Mouse (Mus musculus): ENCODE results near the gene Tymp. TPM values are rescaled to one million over a fixed set of nuclear protein-coding genes. Genes with fewer than 3 reads are reported as not detected.

The Tymp gene
- polyA plus RNA-seq, 1 experiment from 2014 or later: 3.0 TPM

GRCm38 (mm10) chr15:89363051-89363450, 13.8 kb downstream of the Tymp start:
- ATAC-seq: no peak
- Histone ChIP-seq H3K4me2 (ENCODE audit: low read length) (no peak overlapping the region), H3K4me1 (ENCODE audit: control insufficient read depth, insufficient read depth, low read length) (peaks cover 3% of the 10 kb centered on the region), H3K9me3 (replicated peaks; ENCODE audit: control insufficient read depth, low read length, poor library complexity, severe bottlenecking) (no peaks in the 10 kb centered on the region), H3K9ac (ENCODE audit: low read depth, low read length) (no peak overlapping the region), H3K27ac (ENCODE audit: low read length) (no peak overlapping the region), H3K36me3 (ENCODE audit: control insufficient read depth, insufficient read depth, low read length) (peaks cover 32% of the 10 kb centered on the region), H3K27me3 (ENCODE audit: control insufficient read depth, insufficient read depth, low read depth, low read length) (no peaks in the 10 kb centered on the region), H3K4me3 (ENCODE audit: low read depth, low read length) (no peak overlapping the region)
- 92% methylated on average over 7 of the region's 7 CpGs for WGBS

GRCm38 (mm10) chr15:89358784-89359183, 18.1 kb downstream of the Tymp start:
- H3K27me3 ChIP-seq (ENCODE audit: control insufficient read depth, insufficient read depth, low read depth, low read length): no peaks in the 10 kb centered on the region
- no peaks in the 10 kb centered on the region for H3K9me3 ChIP-seq (replicated peaks; ENCODE audit: control insufficient read depth, low read length, poor library complexity, severe bottlenecking)
- 86% methylated on average over 3 of the region's 3 CpGs for WGBS
- H3K4me3 ChIP-seq (ENCODE audit: low read depth, low read length): no peak overlapping the region
- H3K27ac ChIP-seq (ENCODE audit: low read length): no peak overlapping the region
- no peak overlapping the region for H3K9ac ChIP-seq (ENCODE audit: low read depth, low read length)
- H3K4me2 ChIP-seq (ENCODE audit: low read length): no peak overlapping the region
- H3K36me3 ChIP-seq (ENCODE audit: control insufficient read depth, insufficient read depth, low read length): peaks cover 16% of the 10 kb centered on the region
- H3K4me1 ChIP-seq (ENCODE audit: control insufficient read depth, insufficient read depth, low read length): peaks cover 29% of the 10 kb centered on the region
- no peak for ATAC-seq

DNA sequence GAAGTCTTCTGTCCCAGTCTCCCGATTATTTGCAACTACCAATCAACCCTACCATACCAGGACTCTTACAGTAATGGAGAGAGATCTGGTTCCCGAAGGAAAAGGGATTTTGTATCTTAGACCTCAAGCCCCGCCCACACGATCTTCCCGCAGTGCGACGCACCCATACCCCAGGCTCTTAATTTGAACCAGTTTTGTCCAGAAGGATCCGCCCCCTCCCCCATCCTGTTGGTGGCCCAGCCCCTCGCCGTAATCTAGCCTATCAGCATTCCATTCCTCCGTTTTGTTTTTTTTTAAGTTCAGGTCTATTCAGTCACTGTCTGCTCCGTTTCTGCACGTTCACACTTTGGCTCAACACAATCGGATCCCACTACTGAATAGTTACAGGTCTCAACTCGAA, 20.5 kb downstream of the Tymp start:
- peaks cover 29% of the 10 kb centered on the region for H3K4me1 ChIP-seq (ENCODE audit: control insufficient read depth, insufficient read depth, low read length)
- no peaks in the 10 kb centered on the region for H3K27me3 ChIP-seq (ENCODE audit: control insufficient read depth, insufficient read depth, low read depth, low read length)
- peak overlapping the region; percentile 86 for H3K4me2 ChIP-seq (ENCODE audit: low read length)
- ATAC-seq: 0 out of 2 replicates have a peak, but pooled peaks have one; percentile 13
- H3K9ac ChIP-seq (ENCODE audit: low read depth, low read length): peak overlapping the region; percentile 76
- peak overlapping the region; percentile 75 for H3K27ac ChIP-seq (ENCODE audit: low read length)
- peaks cover 20% of the 10 kb centered on the region; the same call in 1 of the 2 replicates for H3K36me3 ChIP-seq (ENCODE audit: control insufficient read depth, insufficient read depth, low read length)
- H3K4me3 ChIP-seq (ENCODE audit: low read depth, low read length): peak overlapping the region; percentile 77
- under 1% methylated on average over 15 of the region's 15 CpGs for WGBS
- no peaks in the 10 kb centered on the region for H3K9me3 ChIP-seq (replicated peaks; ENCODE audit: control insufficient read depth, low read length, poor library complexity, severe bottlenecking)

DNA sequence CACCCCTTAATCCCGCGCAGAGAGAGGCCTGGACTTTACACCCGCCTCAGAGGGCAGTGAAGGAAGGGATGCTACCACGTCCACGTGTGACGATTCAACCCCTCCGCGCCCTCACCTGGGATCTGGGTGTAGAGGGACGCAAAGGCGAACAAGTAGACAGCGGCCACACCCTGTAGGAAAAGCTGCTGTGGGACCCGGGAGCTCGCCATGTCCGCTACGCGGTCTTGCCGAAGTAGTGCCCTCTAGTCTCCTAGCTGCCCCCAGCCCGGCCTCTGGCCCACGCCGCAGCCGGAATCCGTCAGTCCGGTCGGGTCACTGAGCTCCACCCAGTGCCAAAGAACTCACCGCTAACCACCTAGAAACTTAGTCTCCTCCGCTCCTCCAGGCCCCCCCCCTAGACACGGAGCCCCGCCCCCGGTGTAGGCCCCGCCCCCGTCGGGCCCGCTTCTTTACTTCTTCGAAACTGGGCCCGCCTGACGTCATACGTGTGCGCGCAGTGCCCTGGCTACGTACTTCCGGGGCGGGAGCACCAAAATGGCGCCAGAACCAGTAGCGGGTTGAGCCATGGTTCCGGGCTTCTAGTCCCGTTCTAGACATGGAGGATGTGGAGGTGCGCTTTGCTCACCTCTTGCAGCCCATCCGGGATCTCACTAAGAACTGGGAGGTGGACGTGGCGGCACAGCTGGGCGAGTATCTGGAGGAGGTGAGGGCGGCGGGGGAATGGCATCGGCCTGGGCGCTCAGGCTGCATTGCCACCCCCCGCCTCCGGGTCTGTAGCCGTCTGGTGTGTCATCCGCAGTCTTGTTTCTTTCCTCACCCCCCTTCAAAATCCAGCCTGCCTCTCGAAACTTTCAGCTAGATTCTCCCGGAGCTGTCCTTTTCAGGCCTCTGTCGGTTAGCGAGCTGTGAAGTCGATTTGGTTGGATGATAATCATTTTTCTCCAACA, 21.3 kb downstream of the Tymp start, which contains the start of the genes Lmf2 and Ncaph2:
Lmf2 (minus strand) TSS at position 419 of the 947 bp plus-strand sequence.
Ncaph2 (plus strand) TSS at position 479 of the 947 bp plus-strand sequence.
- Histone ChIP-seq H3K4me2 (ENCODE audit: low read length) (peak within 1 kb of the TSS; percentile 86), H3K9me3 (replicated peaks; ENCODE audit: control insufficient read depth, low read length, poor library complexity, severe bottlenecking) (no peaks in the 10 kb centered on the region), H3K4me1 (ENCODE audit: control insufficient read depth, insufficient read depth, low read length) (peaks cover 29% of the 10 kb centered on the region), H3K36me3 (ENCODE audit: control insufficient read depth, insufficient read depth, low read length) (peaks cover 21% of the 10 kb centered on the region; the same call in 1 of the 2 replicates), H3K4me3 (ENCODE audit: low read depth, low read length) (peak within 1 kb of the TSS; percentile 77), H3K9ac (ENCODE audit: low read depth, low read length) (peak within 1 kb of the TSS; percentile 76), H3K27me3 (ENCODE audit: control insufficient read depth, insufficient read depth, low read depth, low read length) (no peaks in the 10 kb centered on the region), H3K27ac (ENCODE audit: low read length) (peak within 1 kb of the TSS; percentile 75)
- ATAC-seq: peak; percentile 94
- WGBS: 0% methylated on average over 64 of the region's 64 CpGs

DNA sequence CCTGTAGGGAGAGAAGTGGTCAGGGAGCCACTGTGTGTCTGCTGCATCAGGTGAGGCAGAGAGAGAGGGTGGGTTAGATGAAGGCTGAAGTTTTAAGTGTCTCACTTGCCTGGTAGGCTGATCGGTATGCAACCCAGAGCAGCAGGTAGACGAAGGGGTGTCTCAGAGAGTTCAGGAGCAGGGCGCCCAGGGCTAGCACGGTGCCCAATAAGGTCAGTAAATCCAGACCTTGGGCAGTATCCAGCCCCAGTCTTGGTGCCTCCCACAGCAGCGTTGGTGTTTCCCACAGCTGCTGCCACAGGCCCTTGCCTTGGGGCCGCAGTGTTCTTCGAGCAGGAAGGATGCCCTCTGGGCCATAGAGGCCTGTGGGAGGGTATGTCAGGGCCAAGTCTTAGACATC, 22.4 kb downstream of the Tymp start:
- WGBS: 79% methylated on average over 6 of the region's 7 CpGs
- Histone ChIP-seq H3K9me3 (replicated peaks; ENCODE audit: control insufficient read depth, low read length, poor library complexity, severe bottlenecking) (no peaks in the 10 kb centered on the region), H3K36me3 (ENCODE audit: control insufficient read depth, insufficient read depth, low read length) (peaks cover 21% of the 10 kb centered on the region; the same call in 1 of the 2 replicates), H3K4me2 (ENCODE audit: low read length) (peak overlapping the region; percentile 86), H3K4me3 (ENCODE audit: low read depth, low read length) (peak overlapping the region; percentile 77), H3K4me1 (ENCODE audit: control insufficient read depth, insufficient read depth, low read length) (peaks cover 29% of the 10 kb centered on the region), H3K27me3 (ENCODE audit: control insufficient read depth, insufficient read depth, low read depth, low read length) (no peaks in the 10 kb centered on the region), H3K9ac (ENCODE audit: low read depth, low read length) (peak overlapping the region; percentile 76), H3K27ac (ENCODE audit: low read length) (no peak overlapping the region)
- no peak for ATAC-seq

GRCm38 (mm10) chr15:89353837-89354236, 23.0 kb downstream of the Tymp start:
- Histone ChIP-seq H3K4me3 (ENCODE audit: low read depth, low read length) (no peak overlapping the region), H3K9me3 (replicated peaks; ENCODE audit: control insufficient read depth, low read length, poor library complexity, severe bottlenecking) (no peaks in the 10 kb centered on the region), H3K36me3 (ENCODE audit: control insufficient read depth, insufficient read depth, low read length) (peaks cover 21% of the 10 kb centered on the region; the same call in 1 of the 2 replicates), H3K9ac (ENCODE audit: low read depth, low read length) (no peak overlapping the region; the same call in 1 of the 2 replicates), H3K27ac (ENCODE audit: low read length) (no peak overlapping the region), H3K27me3 (ENCODE audit: control insufficient read depth, insufficient read depth, low read depth, low read length) (no peaks in the 10 kb centered on the region), H3K4me1 (ENCODE audit: control insufficient read depth, insufficient read depth, low read length) (peaks cover 29% of the 10 kb centered on the region), H3K4me2 (ENCODE audit: low read length) (no peak overlapping the region)
- no peak for ATAC-seq
- 92% methylated on average over 16 of the region's 16 CpGs for WGBS

DNA sequence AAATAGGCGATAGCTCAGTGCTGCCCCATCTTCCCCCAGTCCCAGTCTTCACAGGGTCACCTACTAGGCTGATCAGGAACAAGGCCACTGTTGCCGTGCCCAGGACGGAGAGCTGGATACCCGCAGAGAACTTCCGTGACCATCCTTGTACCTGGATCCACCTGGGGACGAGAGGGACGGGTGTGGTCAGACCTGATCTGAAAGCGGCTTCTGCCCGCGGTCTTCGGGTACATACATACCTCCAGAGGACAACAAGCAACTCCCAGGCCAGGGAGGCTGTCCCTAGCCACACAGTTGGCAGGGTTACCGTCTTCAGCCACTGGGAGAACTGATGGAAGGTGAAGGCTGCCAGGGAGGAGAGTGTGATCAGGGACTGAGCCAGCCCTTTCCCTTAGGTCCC, 24.0 kb downstream of the Tymp start:
- peaks cover 21% of the 10 kb centered on the region; the same call in 1 of the 2 replicates for H3K36me3 ChIP-seq (ENCODE audit: control insufficient read depth, insufficient read depth, low read length)
- H3K9ac ChIP-seq (ENCODE audit: low read depth, low read length): no peak overlapping the region
- WGBS: 95% methylated on average over 12 of the region's 12 CpGs
- H3K27me3 ChIP-seq (ENCODE audit: control insufficient read depth, insufficient read depth, low read depth, low read length): no peaks in the 10 kb centered on the region
- H3K27ac ChIP-seq (ENCODE audit: low read length): no peak overlapping the region
- no peaks in the 10 kb centered on the region for H3K9me3 ChIP-seq (replicated peaks; ENCODE audit: control insufficient read depth, low read length, poor library complexity, severe bottlenecking)
- peaks cover 25% of the 10 kb centered on the region for H3K4me1 ChIP-seq (ENCODE audit: control insufficient read depth, insufficient read depth, low read length)
- H3K4me2 ChIP-seq (ENCODE audit: low read length): no peak overlapping the region
- ATAC-seq: no peak
- H3K4me3 ChIP-seq (ENCODE audit: low read depth, low read length): no peak overlapping the region

DNA sequence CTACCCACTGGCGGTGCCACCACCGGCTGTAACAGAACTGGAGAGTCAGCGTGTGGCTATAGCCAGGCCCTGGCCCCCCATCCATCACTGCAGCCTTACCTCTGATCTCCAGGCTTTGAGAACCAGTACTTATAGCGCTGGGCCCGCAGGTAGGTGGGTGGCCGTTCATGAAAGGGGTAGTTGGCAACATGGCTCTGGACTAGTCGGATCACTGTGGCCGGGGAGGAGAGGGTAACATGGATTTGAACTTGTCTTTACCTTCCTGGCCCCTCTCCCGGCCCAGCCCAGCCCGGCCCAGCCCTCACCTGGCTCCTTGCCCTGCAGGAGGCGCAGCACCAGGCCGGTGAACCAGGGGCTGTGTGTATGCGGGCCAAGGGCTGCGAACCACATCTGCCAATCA, 24.8 kb downstream of the Tymp start:
- ATAC-seq: no peak
- WGBS: 92% methylated on average over 14 of the region's 14 CpGs
- no peaks in the 10 kb centered on the region for H3K27me3 ChIP-seq (ENCODE audit: control insufficient read depth, insufficient read depth, low read depth, low read length)

DNA sequence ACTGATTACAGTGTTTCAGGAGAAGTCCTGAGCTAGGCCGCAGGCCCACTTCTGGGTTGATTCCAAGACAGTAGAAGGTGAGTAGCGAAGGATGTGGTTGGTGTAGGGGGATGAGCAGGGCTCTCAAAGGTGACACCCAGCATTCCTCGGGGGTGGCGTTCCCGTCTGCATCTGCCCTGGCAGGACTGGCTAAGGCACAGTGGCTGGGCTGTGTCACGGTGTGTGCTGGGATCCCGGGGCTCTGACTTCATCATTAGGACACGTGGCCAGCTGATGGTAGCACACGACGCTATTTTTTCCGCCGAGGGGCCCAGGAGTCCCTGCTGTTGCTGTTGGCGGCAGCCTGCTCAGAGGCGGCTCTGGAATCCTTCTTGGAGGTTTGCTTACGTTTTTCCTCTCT, 25.5 kb downstream of the Tymp start:
- H3K36me3 ChIP-seq (ENCODE audit: control insufficient read depth, insufficient read depth, low read length): peaks cover 21% of the 10 kb centered on the region; the same call in 1 of the 2 replicates
- no peaks in the 10 kb centered on the region for H3K9me3 ChIP-seq (replicated peaks; ENCODE audit: control insufficient read depth, low read length, poor library complexity, severe bottlenecking)
- WGBS: 90% methylated on average over 15 of the region's 15 CpGs
- H3K27ac ChIP-seq (ENCODE audit: low read length): no peak overlapping the region
- no peak overlapping the region for H3K4me2 ChIP-seq (ENCODE audit: low read length)
- H3K4me1 ChIP-seq (ENCODE audit: control insufficient read depth, insufficient read depth, low read length): peaks cover 11% of the 10 kb centered on the region
- H3K27me3 ChIP-seq (ENCODE audit: control insufficient read depth, insufficient read depth, low read depth, low read length): no peaks in the 10 kb centered on the region
- ATAC-seq: no peak
- H3K9ac ChIP-seq (ENCODE audit: low read depth, low read length): no peak overlapping the region
- H3K4me3 ChIP-seq (ENCODE audit: low read depth, low read length): no peak overlapping the region

More for the DNA sequence above, 24.8 kb downstream of the Tymp start:
- Histone ChIP-seq H3K27ac (ENCODE audit: low read length) (no peak overlapping the region), H3K4me1 (ENCODE audit: control insufficient read depth, insufficient read depth, low read length) (peaks cover 19% of the 10 kb centered on the region), H3K4me3 (ENCODE audit: low read depth, low read length) (no peak overlapping the region), H3K36me3 (ENCODE audit: control insufficient read depth, insufficient read depth, low read length) (peaks cover 21% of the 10 kb centered on the region; the same call in 1 of the 2 replicates), H3K9ac (ENCODE audit: low read depth, low read length) (no peak overlapping the region), H3K4me2 (ENCODE audit: low read length) (no peak overlapping the region), H3K9me3 (replicated peaks; ENCODE audit: control insufficient read depth, low read length, poor library complexity, severe bottlenecking) (no peaks in the 10 kb centered on the region)
